Mouse (Mus musculus) spleen, adult 2 months (tissue): ENCODE results near the gene Acot11.

Source experiments
- CTCF ChIP-seq: fragments of 200-500 bp; IDR thresholded peaks from 2 replicates; pipeline ENCODE4 v1.5.1; 2011; ENCODE audit warnings: mild to moderate bottlenecking, inconsistent platforms; ENCODE audit not compliant: insufficient read depth, insufficient read length, insufficient replicate concordance; ENCODE audit errors: extremely low read depth
- POLR2A ChIP-seq: fragments of 200-500 bp; IDR thresholded peaks from 2 replicates; pipeline ENCODE4 v1.6.1; 2011; ENCODE audit warnings: low read depth, low read length, inconsistent platforms

- TF ChIP-seq POLR2A, result no peak
- TF ChIP-seq CTCF, result no peak
Measured at GRCm38 (mm10) chr4:106785753-106786540, 18.9 kb downstream of the Acot11 start.
